Mouse (Mus musculus) hematopoietic stem cell, adult 5-6 weeks (primary cell): ENCODE measurements around the gene Gjc1. TPM values are rescaled to one million over a fixed set of nuclear protein-coding genes. Genes with fewer than 3 reads are reported as not detected.

Experiments used
- ATAC-seq, 2 experiments: fragments of 125-278 bp in 1 of 2; replicated peaks in 1 of 2; 2 replicates each; pipeline ENCODE4 v1.8.0; 2016 to 2017; ENCODE audit warnings: inconsistent platforms in 2 of 2, mild to moderate bottlenecking in 2 of 2, moderate number of reproducible peaks in 2 of 2, low read depth in 1 of 2, moderate TSS enrichment in 1 of 2; ENCODE audit not compliant: low FRiP score in 2 of 2, poor library complexity in 2 of 2, severe bottlenecking in 2 of 2, insufficient read depth in 1 of 2, low TSS enrichment in 1 of 2
- total RNA-seq: library from RNA; stranded (forward); fragments of 172-1452, 232-1000 nt; gene quantifications from 2 replicates; pipeline ENCODE4 v1.2.3, GENCODE M21; 2017

Gene Gjc1
- total RNA-seq, 1 experiment from 2014 or later = not detected

GRCm38 (mm10) chr11:102820432-102820831, 932 bp upstream of the Gjc1 start:
- no peak for ATAC-seq

- no peak for ATAC-seq
Measured at GRCm38 (mm10) chr11:102819783-102820385, 384 bp upstream of the Gjc1 start.

- ATAC-seq = no peak
Measured at GRCm38 (mm10) chr11:102818121-102819020, 1.1 kb downstream of the Gjc1 start.

- ATAC-seq = no peak
Measured at GRCm38 (mm10) chr11:102814881-102815280, 4.6 kb downstream of the Gjc1 start.

GRCm38 (mm10) chr11:102810721-102811485, 8.6 kb downstream of the Gjc1 start:
- ATAC-seq = no peak

- 0 out of 4 replicates have a peak, but pooled peaks of 1 of the 2 experiments have one; percentile 37 for ATAC-seq
Measured at GRCm38 (mm10) chr11:102808246-102808645, 11.3 kb downstream of the Gjc1 start.

GRCm38 (mm10) chr11:102803453-102803852, 16.0 kb downstream of the Gjc1 start:
- ATAC-seq = no peak

- no peak for ATAC-seq
Measured at GRCm38 (mm10) chr11:102794157-102794556, 25.3 kb downstream of the Gjc1 start.

GRCm38 (mm10) chr11:102791682-102792445, 27.6 kb downstream of the Gjc1 start:
- no peak for ATAC-seq

- no peak for ATAC-seq
Measured at GRCm38 (mm10) chr11:102787688-102788177, 31.8 kb downstream of the Gjc1 start.

- no peak for ATAC-seq
Measured at GRCm38 (mm10) chr11:102783443-102783842, 36.1 kb downstream of the Gjc1 start.

- no peak for ATAC-seq
Measured at GRCm38 (mm10) chr11:102781523-102781922, 38.0 kb downstream of the Gjc1 start.

GRCm38 (mm10) chr11:102780986-102781351, 38.5 kb downstream of the Gjc1 start:
- no peak for ATAC-seq

GRCm38 (mm10) chr11:102780271-102780985, 39.1 kb downstream of the Gjc1 start:
- peak; percentile 55 to 57; a peak in 2 of 4 replicates for ATAC-seq

- 0 out of 4 replicates have a peak, but pooled peaks of 1 of the 2 experiments have one; percentile 8 for ATAC-seq
Measured at GRCm38 (mm10) chr11:102779824-102780223, 39.7 kb downstream of the Gjc1 start.

GRCm38 (mm10) chr11:102779081-102779638, 40.3 kb downstream of the Gjc1 start:
- ATAC-seq = no peak
